Mouse (Mus musculus) brain, adult 2 months (tissue): ENCODE measurements around the gene Myh14.

Source experiments
- DNase-seq: peaks from one replicate; pipeline ENCODE4 v3.0.0; 2011; ENCODE audit warnings: low read depth, low spot score

Myh14 gene

DNA sequence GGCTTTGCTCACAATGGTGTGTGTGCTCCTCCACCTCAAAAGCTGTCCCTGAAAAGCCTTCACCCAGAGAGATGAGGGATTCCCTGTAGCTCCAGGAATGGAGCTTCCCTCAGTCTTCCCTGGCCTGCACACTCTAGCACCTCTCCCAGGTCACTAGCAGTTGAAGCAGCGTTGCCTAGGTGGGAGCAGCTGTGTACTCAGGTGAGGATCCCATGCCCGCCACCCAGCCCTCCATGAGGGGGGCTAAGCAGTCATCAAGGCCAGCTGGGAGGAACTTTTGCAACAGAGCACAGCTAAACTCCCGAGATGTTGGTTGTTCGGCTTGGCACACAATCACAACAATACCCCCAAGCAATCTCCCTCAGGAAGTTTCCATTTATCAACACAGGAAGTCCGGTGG is 87.9 kb downstream of the Myh14 start:
- no peak for DNase-seq

DNA sequence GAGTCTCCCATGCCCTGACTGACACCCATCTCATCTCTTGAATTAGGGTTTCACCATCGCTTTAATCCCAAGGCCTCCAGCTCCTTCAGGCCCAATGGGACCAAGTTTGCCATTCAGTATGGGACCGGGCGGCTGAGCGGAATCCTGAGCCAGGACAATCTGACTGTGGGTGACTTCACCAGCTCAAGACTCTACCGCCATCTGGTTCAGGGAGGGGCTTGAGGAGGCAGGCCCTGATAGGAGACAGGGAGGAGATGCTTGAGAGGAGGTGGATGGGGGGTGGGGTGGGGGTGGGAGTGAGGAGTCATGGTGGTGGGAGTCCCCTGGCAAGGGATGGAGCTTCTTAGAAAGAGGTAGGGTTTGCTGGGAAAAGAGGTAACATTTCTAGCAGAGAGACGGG is 89.0 kb downstream of the Myh14 start:
- DNase-seq = no peak

DNA sequence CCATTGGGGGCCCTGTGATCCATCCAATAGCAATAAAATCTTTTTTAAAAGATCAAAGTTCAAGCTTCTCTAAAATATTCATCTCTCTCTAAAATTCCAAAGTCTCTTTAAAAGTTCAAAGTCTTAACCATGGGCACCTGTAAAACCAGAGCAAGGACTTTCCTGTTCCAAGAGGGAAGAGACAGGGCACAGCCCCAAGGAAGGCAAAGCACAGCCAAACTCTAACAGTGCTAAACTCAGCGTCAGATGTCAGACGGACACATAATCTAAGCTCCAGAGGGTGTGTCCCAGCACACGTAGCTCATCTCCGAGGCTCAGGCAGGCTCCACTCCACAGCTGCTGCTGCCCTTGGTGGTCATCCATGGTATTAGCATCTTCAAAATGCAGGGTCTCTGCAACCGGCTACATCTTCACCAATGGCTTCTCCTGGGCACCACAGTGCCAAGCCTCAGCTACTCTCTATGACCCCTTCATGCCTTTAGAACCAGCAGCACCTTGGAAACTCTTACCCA is 94.3 kb downstream of the Myh14 start:
- no peak for DNase-seq

DNA sequence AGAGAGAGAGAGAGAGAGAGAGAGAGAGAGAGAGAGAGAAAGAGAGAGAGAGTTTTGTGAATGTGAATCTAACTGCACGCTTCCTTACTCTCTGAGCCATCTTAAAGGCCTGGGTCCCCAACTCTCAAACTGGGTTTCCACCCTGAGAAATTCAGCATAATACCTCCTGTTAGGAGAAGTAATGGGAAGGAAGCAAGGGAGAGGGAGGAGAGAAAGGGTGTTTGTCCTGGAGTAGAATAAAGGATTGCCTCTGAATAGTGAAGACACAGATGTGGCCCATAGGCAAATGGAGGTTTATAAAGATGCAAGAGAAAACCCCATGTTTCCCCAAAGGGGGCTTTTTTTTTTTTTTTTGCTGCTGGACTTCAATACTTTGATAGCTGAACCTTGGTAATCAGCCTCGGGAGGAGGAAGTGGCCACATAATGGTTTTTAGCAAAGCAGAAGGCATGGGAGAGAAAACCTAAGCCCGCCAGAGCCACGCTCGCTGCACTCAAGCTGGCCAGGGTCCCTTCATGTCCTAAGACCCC is 97.6 kb downstream of the Myh14 start:
- no peak for DNase-seq

DNA sequence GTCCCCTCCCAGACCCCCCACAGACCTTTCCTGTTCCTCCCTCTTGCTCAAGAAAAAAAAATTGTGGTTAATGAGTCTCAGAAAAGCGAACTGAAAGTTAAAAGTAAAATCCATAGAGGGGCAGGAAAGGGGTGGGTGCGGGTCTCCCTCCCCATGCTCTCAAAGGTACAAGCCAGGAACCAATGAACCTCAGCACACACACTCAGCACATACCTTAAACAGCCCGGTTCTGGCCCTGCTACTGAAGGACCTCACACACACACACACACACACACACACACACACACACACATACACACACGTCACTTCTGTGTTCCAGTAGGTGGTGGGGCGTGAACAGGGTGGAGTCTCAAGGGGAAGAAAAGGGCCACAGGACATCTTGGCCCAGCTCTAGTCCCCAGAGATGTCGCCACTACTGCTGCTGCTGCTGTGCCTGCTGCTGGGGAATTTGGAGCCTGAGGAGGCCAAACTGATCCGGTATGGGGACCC is 98.4 kb downstream of the Myh14 start, which contains the start of gene Napsa:
Gene Napsa (plus strand): TSS at position 168 of the 489 bp plus-strand sequence.
- no peak for DNase-seq

DNA sequence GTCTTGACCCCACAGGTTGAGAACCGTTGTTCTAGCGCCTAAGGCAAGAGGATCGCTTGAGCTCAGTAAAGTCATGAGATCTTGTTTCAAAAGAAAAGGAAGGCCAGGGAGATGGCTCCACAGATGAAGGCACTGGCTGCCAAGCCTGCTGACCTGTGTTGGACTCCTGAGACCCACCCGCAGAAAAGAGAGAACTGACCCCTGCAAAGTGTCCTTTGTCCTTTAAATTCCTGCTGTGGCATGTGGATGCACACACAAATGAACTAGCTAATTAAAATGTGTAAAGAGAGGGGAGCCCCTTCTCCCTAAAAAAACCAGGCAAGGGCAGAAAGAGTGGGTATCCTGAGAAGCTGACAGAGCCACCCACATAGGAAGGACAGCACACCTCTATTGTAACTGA is 98.8 kb downstream of the Myh14 start:
- no peak for DNase-seq

DNA sequence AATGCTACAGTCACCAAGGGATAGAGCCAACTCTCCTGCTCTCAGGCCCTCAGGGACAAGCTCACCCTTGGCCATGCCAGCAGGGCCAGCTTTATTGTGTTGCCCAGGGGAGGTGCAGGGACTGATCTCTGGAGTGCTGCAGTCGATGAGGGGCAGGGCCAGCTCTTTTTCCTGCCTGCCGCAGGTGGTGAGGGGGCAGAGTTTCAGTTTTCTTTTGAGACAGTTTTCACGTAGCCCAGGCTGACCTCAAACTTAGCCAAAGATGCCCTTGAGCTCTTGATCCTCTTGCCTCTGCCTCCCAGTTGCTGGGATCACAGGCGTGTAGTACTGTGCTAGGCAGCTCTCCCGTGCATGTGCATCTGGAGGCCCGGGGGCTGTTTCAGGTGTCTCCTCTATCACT is 99.7 kb downstream of the Myh14 start:
- DNase-seq = no peak

DNA sequence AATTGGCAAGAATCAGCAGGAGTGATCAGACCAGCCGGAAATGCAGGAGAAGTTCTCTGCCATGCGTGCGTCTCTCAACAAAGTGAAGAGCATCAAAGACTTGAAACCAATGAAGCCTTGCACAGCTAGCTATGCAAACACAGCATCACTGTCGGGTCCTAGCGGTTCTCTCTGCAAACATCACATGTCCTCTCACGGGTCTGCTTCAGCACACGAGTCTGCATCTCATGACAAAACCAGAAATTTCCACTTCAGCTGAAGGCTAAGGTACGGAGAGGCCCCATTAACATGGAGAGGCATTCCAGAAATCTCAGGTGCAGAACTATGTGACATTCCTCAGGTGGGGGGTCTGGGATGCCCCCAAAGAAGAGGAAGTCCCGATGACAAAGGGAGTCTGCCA is 101.8 kb downstream of the Myh14 start:
- DNase-seq = no peak

DNA sequence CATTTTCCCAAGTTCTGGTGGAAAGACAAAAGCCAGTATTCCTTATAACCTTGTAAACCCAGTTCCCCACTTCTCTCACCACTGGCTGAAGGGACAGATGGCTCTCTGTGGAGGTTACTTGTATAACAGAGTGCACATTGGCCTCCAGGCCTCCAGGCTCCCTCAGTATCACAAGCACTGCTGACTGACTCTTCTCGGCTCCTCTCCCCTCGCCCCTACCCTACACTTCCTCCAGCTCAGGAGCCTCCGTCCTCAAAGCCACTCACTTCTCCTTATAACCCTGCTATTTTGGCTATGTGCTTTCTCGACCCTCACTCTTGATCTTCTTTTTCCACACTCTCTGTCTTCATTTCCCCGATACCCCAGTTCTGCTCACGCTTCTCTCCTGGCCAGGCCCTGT is 105.2 kb downstream of the Myh14 start:
- DNase-seq = no peak

DNA sequence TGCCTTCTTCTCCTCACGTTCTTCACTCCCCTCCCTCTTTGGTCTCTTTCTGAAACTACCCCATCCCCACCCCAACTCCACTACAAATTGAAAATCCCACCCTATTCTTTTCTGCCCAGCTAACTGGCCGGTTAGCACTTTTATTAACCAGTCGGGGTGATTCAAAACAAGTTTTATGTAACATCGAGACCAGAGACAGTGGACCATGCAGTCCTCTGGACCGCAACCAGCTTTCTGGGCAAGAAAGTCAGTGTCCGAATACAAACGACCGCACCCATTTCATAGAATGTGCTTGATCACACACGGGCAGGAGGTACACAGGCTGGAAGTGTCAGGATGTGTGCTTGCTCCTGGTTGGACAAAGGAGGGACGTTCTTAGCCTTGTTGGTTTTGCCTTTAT is 106.2 kb downstream of the Myh14 start:
- no peak for DNase-seq

DNA sequence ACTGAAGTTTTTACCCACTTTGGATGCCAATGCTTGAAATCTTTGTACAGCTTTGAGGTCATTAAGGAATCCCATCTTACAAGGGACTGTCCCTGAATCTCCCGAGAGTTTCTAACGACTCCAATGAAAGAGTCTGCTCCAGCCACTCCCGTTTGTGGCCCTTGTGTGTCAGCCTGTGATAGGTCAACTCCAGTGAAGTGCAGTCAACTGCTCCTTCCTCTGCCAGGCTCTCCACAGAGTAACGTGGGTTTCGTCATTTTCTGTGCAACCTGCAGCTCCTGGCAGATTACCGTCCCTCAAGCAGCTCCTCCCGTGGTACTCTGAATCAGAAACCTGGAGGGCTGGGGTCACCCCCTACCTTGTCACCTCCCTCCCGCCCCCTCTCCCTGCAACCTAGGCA is 107.4 kb downstream of the Myh14 start:
- DNase-seq = no peak

DNA sequence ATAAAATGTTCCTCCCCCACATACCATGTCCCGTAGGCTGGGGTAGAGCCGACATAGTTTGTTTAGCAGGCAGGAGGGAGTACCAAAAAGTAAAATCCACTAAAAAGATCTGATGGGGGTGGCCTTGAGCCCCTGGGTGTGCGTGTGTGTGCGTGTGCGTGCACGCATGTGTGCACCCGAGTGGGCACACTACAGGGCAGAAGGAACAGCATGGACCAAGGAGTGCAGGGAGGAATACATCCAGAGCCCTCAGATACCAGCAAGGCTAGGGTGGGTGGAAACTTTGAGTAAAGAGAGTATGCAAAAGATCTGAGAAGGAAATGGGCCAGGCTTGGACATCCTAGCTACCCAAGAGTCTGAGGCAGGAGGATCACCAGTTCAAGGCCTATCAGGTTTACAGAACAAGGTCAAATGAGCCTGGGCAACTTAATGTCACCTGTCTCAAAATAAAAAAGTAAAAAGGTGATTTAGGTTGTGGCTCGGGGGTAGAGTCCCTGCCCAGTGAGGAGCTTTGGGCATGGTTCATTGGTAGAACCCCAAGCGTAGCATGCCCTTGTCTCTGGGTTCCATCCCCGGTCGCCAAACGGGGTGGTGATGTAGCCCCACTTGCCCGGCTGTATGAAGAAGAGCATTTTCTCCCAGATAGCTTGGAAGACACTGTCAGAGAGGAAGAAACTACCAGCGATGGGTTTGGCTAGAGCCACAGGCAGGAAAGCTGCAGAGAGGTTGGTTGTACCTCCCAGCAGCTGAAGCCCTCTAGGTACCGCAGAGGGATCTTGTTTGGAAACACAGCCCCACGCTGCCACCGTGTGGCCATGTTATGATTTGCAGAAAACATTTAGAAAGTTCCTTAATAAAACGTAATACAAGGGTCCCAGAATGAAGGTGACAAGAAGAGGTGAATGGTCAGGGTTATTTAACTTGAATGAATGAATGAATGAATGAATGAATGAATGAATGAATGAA is 109.9 kb downstream of the Myh14 start:
- DNase-seq = peak; percentile 93

DNA sequence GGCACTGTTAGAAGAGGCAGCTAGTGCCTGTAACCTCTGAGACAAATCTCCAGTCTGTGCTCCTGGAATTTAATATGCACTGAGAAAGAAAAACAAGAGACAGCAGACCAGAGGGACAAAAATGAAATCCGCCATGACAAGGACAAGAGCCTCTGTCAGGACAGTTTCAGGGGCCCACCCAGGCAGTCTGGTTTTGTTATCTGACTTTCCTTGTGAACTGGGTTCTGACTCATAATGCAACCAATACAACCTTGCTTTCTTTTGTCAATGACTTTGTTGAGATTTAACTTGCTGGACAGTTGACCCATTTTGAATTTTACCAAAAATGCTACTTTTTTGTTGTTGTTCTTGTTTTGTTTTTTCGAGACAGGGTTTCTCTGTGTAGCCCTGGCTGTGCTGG is 113.0 kb downstream of the Myh14 start:
- DNase-seq = no peak
